Comparison of ENCODE assay signal across 8 mouse cellular contexts in the genomic region with DNA sequence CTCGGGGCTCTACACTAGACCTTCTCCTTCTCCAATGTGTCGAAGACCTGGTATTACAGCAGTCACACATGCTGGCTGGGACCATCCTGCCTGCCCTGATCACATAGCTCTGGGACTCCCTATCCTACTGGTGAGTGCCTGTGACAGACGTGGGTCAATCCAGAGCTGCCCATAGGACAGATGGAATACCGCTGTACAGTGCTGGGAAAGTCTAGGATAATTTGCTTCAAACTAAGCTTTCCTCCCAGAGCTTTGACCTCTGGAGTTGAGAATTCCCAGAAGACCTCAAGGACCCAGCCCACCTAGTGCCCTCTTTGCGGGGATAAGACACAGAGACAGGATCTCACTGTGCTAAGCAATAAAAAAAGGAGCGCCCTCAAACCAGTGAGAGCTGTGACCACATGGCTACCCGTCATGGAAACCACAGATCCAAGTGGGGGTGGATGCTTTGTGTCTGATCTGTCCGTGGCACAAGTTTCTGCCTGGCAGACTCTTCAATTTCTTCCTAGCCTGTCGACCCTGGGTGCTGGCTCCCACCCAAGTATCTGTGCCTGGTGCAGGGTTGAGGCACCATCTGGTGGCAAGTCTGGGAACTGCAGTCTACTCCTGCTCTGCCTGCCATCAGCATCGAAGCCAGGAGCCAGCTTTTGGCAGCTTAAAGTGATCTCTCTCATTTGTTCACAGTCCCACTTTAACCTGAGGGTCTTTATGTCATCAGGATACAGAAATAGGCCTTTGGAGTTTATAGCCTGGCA. TPM values are rescaled to one million over a fixed set of nuclear protein-coding genes. Genes with fewer than 3 reads are reported as not detected.
DNase-seq lines count a peak whose midpoint lies in the region; ATAC-seq and TF ChIP-seq lines count a peak whose summit lies in the region.

No protein-coding gene starts in this region.

- in situ Hi-C loops in CH12.LX (cut with MboI; ENCODE audit: low pct_ligation_motif_present, low pct_unique_long_range_greater_than_20kb, low sequenced_read_pairs): loop anchor here (5.0 kb wide), 2 partner anchors 34 to 89 kb away; no protein-coding TSS in a partner anchor

- H3K4me2 ChIP-seq in CH12.LX (ENCODE audit: insufficient read depth, low read depth, poor library complexity, severe bottlenecking): no peak overlapping the region
- no peak overlapping the region for H3K4me2 ChIP-seq in lung, embryonic 14.5 days

- TF ChIP-seq EP300 in CH12.LX (IDR thresholded peaks at IDR 0.05; ENCODE audit: low read length): no peak

- H3K27me3 ChIP-seq in CH12.LX (replicated peaks): peaks cover 35% of the 10 kb centered on the region
- H3K27me3 ChIP-seq in lung, embryonic 14.5 days (ENCODE audit: insufficient read depth, low read length): no peaks in the 10 kb centered on the region; the same call in 1 of the 2 replicates
- no peaks in the 10 kb centered on the region for H3K27me3 ChIP-seq in thymus, adult 2 months (ENCODE audit: control insufficient read depth, insufficient read depth, low read length)

- no peak for TF ChIP-seq POLR2A in CH12.LX (IDR thresholded peaks at IDR 0.05; ENCODE audit: low read depth, low read length)
- no peak for TF ChIP-seq POLR2A in bone marrow macrophage, adult 2 months (IDR thresholded peaks at IDR 0.05; ENCODE audit: borderline replicate concordance, low read depth, low read length)
- TF ChIP-seq POLR2A in embryonic fibroblast, embryonic 13.5 days (IDR thresholded peaks at IDR 0.05; ENCODE audit: low read depth, low read length): no peak
- no peak for TF ChIP-seq POLR2A in thymus, adult 2 months (IDR thresholded peaks at IDR 0.05; ENCODE audit: control insufficient read depth, extremely low read depth, insufficient read depth, low read length, poor library complexity)

- no peaks in the 10 kb centered on the region for H3K9me3 ChIP-seq in CH12.LX (replicated peaks; ENCODE audit: low read length)
- H3K9me3 ChIP-seq in lung, embryonic 14.5 days (ENCODE audit: low read depth, low read length): no peaks in the 10 kb centered on the region

- no peak overlapping the region for H3K4me3 ChIP-seq in CH12.LX (replicated peaks in 1 of 3; ENCODE audit: low read depth in 2 of 3, low read length in 2 of 3, poor library complexity in 1 of 3)
- no peak overlapping the region for H3K4me3 ChIP-seq in bone marrow macrophage, adult 2 months (ENCODE audit: insufficient read depth, low read length)
- no peak overlapping the region for H3K4me3 ChIP-seq in embryonic fibroblast, embryonic 13.5 days (ENCODE audit: insufficient read depth, low read length)
- H3K4me3 ChIP-seq in lung, embryonic 14.5 days (ENCODE audit: low read depth, low read length): no peak overlapping the region
- H3K4me3 ChIP-seq in thymus, adult 2 months (ENCODE audit: control insufficient read depth, insufficient read depth, low read length): no peak overlapping the region

- ATAC-seq in lung, embryonic 14.5 days (ENCODE audit: insufficient read depth): peak; percentile 52; the same call in 1 of the 2 replicates

- H3K27ac ChIP-seq in CH12.LX (ENCODE audit: insufficient read depth, low read depth): no peak overlapping the region
- no peak overlapping the region for H3K27ac ChIP-seq in bone marrow macrophage, adult 2 months (ENCODE audit: insufficient read depth, low read depth, low read length)
- no peak overlapping the region for H3K27ac ChIP-seq in embryonic fibroblast, embryonic 13.5 days (ENCODE audit: insufficient read depth, low read length)
- H3K27ac ChIP-seq in lung, embryonic 14.5 days (ENCODE audit: low read depth): no peak overlapping the region
- no peak overlapping the region for H3K27ac ChIP-seq in thymus, adult 2 months (ENCODE audit: control insufficient read depth, insufficient read depth, low read length)

- dilution Hi-C loops in CH12.LX (cut with MboI; ENCODE audit: extremely low pct_ligation_motif_present, extremely low pct_unique_long_range_greater_than_20kb, low sequenced_read_pairs): no loop called here

- peaks cover 8 to 27% of the 10 kb centered on the region in 2 experiments; a peak in 3 of 4 replicates for H3K4me1 ChIP-seq in CH12.LX (ENCODE audit: control insufficient read depth in 1 of 2, insufficient read depth in 2 of 2)
- H3K4me1 ChIP-seq in bone marrow macrophage, adult 2 months (ENCODE audit: control insufficient read depth, insufficient read depth, low read length): no peaks in the 10 kb centered on the region
- H3K4me1 ChIP-seq in embryonic fibroblast, embryonic 13.5 days (ENCODE audit: control insufficient read depth, insufficient read depth, low read length): no peaks in the 10 kb centered on the region
- H3K4me1 ChIP-seq in lung, embryonic 14.5 days (ENCODE audit: insufficient read depth): no peaks in the 10 kb centered on the region
- no peaks in the 10 kb centered on the region for H3K4me1 ChIP-seq in thymus, adult 2 months (replicated peaks; ENCODE audit: control insufficient read depth, insufficient read depth, low read length)

- no peaks in the 10 kb centered on the region for H3K79me2 ChIP-seq in CH12.LX (replicated peaks; ENCODE audit: control insufficient read depth, extremely low read depth, insufficient read depth, poor library complexity, severe bottlenecking)

- no peak overlapping the region for H3K9ac ChIP-seq in CH12.LX (ENCODE audit: insufficient read depth, low read depth)
- no peak overlapping the region for H3K9ac ChIP-seq in lung, embryonic 14.5 days

- TF ChIP-seq CTCF in CH12.LX (conservative IDR thresholded peaks at IDR 0.05 in 1 of 2, IDR thresholded peaks at IDR 0.05 in 1 of 2; ENCODE audit: low read depth in 2 of 2, low read length in 2 of 2): peak; percentile 99
- TF ChIP-seq CTCF in bone marrow macrophage, adult 2 months (IDR thresholded peaks at IDR 0.05; ENCODE audit: low read depth, low read length): peak; percentile 98
- TF ChIP-seq CTCF in embryonic fibroblast, embryonic 13.5 days (IDR thresholded peaks at IDR 0.05; ENCODE audit: borderline replicate concordance, insufficient read depth, low read length): peak; percentile 98
- peak; percentile 100 for TF ChIP-seq CTCF in lung, embryonic 14.5 days (IDR thresholded peaks at IDR 0.05; ENCODE audit: low read depth)
- TF ChIP-seq CTCF in thymus, adult 2 months (IDR thresholded peaks at IDR 0.05; ENCODE audit: borderline replicate concordance, control insufficient read depth, extremely low read depth, insufficient read depth, low read length, poor library complexity): peak; percentile 90

- intact Hi-C loops in heart, postnatal 10 days (cut with DNase I): loop anchor here (1.0 to 2.0 kb wide), 4 partner anchors 39 to 159 kb away; a partner anchor contains a TSS

- TF ChIP-seq RAD21 in CH12.LX (IDR thresholded peaks at IDR 0.05; ENCODE audit: low read depth, low read length): peak; percentile 100

- WGBS in lung, embryonic 14.5 days: 45% methylated on average over 10 of the region's 10 CpGs
- WGBS in thymus, adult 2 months: 37% methylated on average over 10 of the region's 10 CpGs

- no peaks in the 10 kb centered on the region for H3K36me3 ChIP-seq in CH12.LX (replicated peaks in 1 of 2; ENCODE audit: control insufficient read depth in 1 of 2, insufficient read depth in 1 of 2, low read length in 1 of 2)
- no peaks in the 10 kb centered on the region for H3K36me3 ChIP-seq in lung, embryonic 14.5 days (ENCODE audit: insufficient read depth)
- no peaks in the 10 kb centered on the region for H3K36me3 ChIP-seq in thymus, adult 2 months (ENCODE audit: control insufficient read depth, insufficient read depth, low read length)

- peak; percentile 78 for DNase-seq in CH12.LX (ENCODE audit: extremely low read depth)
- DNase-seq in heart, postnatal 10 days: peak; percentile 89 to 95
- peak; percentile 85 to 97 for DNase-seq in layer of hippocampus, adult 18-20 months (ENCODE audit: low spot score in 2 of 2)
- peak; percentile 95 for DNase-seq in lung, embryonic 14.5 days
- DNase-seq in ovary, postnatal 10 days (ENCODE audit: low spot score): peak; percentile 91
- peak; percentile 84 for DNase-seq in thymus, adult 2 months

RNA-seq across cellular contexts. Expression of a gene that starts 6.1 kb away (rescaled TPM):
- total RNA-seq in CH12.LX (2012; rRNA removed): 0.30 and 0.50 TPM in 2 replicates
- total RNA-seq in CH12.LX (2014; rRNA removed): not detected in 2 replicates
- polyA plus RNA-seq in CH12.LX (2012; ENCODE audit: insufficient read length, low read depth): 0.30 TPM in 1 of 2 replicates, not detected in the other
- polyA plus RNA-seq in bone marrow macrophage, adult 2 months (2012; ENCODE audit: insufficient read depth, insufficient read length, missing spikeins): not detected in 2 replicates
- not detected in 2 replicates for polyA plus RNA-seq in embryonic fibroblast, embryonic 13.5 days (2011; ENCODE audit: insufficient read length, low read depth, missing spikeins)
- not detected for total RNA-seq in heart, postnatal 10 days (2021)
- not detected for total RNA-seq in layer of hippocampus, adult 18-20 months (2021)
- not detected in 2 replicates for polyA plus RNA-seq in lung, embryonic 14.5 days (2014; fragmentation: Nextera tagmentation; extraction: Ambion mirVana)
- 0.08 TPM in 2 replicates for polyA plus RNA-seq in thymus, adult 2 months (2012; rRNA removed)

RNA-seq across cellular contexts. Expression of a gene that starts 23.3 kb away (rescaled TPM):
- total RNA-seq in CH12.LX (2012; rRNA removed) (10.3 and 12.1 TPM in 2 replicates), CH12.LX (2014; rRNA removed) (3.2 and 3.6 TPM in 2 replicates)
- polyA plus RNA-seq in CH12.LX (2012; ENCODE audit: insufficient read length, low read depth): 9.5 and 15.2 TPM in 2 replicates
- polyA plus RNA-seq in bone marrow macrophage, adult 2 months (2012; ENCODE audit: insufficient read depth, insufficient read length, missing spikeins): 10.8 and 14.3 TPM in 2 replicates
- 28.7 and 29.5 TPM in 2 replicates for polyA plus RNA-seq in embryonic fibroblast, embryonic 13.5 days (2011; ENCODE audit: insufficient read length, low read depth, missing spikeins)
- 10 to 100 TPM; 33.2 to 35.7 TPM for total RNA-seq in heart, postnatal 10 days (2021)
- total RNA-seq in layer of hippocampus, adult 18-20 months (2021): 10 to 100 TPM; 69.4 to 75.9 TPM
- 22.0 and 23.8 TPM in 2 replicates for polyA plus RNA-seq in lung, embryonic 14.5 days (2014; fragmentation: Nextera tagmentation; extraction: Ambion mirVana)
- polyA plus RNA-seq in thymus, adult 2 months (2012; rRNA removed): 316 and 374 TPM in 2 replicates

RNA-seq across cellular contexts. Expression of a gene that starts 36.9 kb away (rescaled TPM):
- total RNA-seq in CH12.LX (2012; rRNA removed) (155 and 208 TPM in 2 replicates), CH12.LX (2014; rRNA removed) (196 and 199 TPM in 2 replicates)
- polyA plus RNA-seq in CH12.LX (2012; ENCODE audit: insufficient read length, low read depth): 216 and 252 TPM in 2 replicates
- 64.4 and 64.9 TPM in 2 replicates for polyA plus RNA-seq in bone marrow macrophage, adult 2 months (2012; ENCODE audit: insufficient read depth, insufficient read length, missing spikeins)
- 43.3 and 58.9 TPM in 2 replicates for polyA plus RNA-seq in embryonic fibroblast, embryonic 13.5 days (2011; ENCODE audit: insufficient read length, low read depth, missing spikeins)
- total RNA-seq in heart, postnatal 10 days (2021): 10 to 100 TPM; 24.1 to 30.6 TPM
- total RNA-seq in layer of hippocampus, adult 18-20 months (2021): 10 to 100 TPM; 50.7 to 53.0 TPM
- polyA plus RNA-seq in lung, embryonic 14.5 days (2014; fragmentation: Nextera tagmentation; extraction: Ambion mirVana): 74.1 and 81.3 TPM in 2 replicates
- polyA plus RNA-seq in thymus, adult 2 months (2012; rRNA removed): 96.3 and 98.4 TPM in 2 replicates

RNA-seq across cellular contexts. Expression of a gene that starts 36.9 kb away (rescaled TPM):
- total RNA-seq in CH12.LX (2012; rRNA removed) (605 and 763 TPM in 2 replicates), CH12.LX (2014; rRNA removed) (1,124 and 1,127 TPM in 2 replicates)
- 1,263 and 1,327 TPM in 2 replicates for polyA plus RNA-seq in CH12.LX (2012; ENCODE audit: insufficient read length, low read depth)
- polyA plus RNA-seq in bone marrow macrophage, adult 2 months (2012; ENCODE audit: insufficient read depth, insufficient read length, missing spikeins): 85.0 and 105 TPM in 2 replicates
- 296 and 323 TPM in 2 replicates for polyA plus RNA-seq in embryonic fibroblast, embryonic 13.5 days (2011; ENCODE audit: insufficient read length, low read depth, missing spikeins)
- 10 to 100 TPM; 79.1 to 82.9 TPM for total RNA-seq in heart, postnatal 10 days (2021)
- total RNA-seq in layer of hippocampus, adult 18-20 months (2021): 10 to 100 TPM; 88.9 to 95.6 TPM
- 776 and 804 TPM in 2 replicates for polyA plus RNA-seq in lung, embryonic 14.5 days (2014; fragmentation: Nextera tagmentation; extraction: Ambion mirVana)
- polyA plus RNA-seq in thymus, adult 2 months (2012; rRNA removed): 81.8 and 116 TPM in 2 replicates

RNA-seq across cellular contexts. Expression of a gene that starts 46.5 kb away (rescaled TPM):
- total RNA-seq in CH12.LX (2012; rRNA removed) (0.25 TPM in 1 of 2 replicates, not detected in the other), CH12.LX (2014; rRNA removed) (not detected in 2 replicates)
- polyA plus RNA-seq in CH12.LX (2012; ENCODE audit: insufficient read length, low read depth): 25.0 TPM in 2 replicates
- polyA plus RNA-seq in bone marrow macrophage, adult 2 months (2012; ENCODE audit: insufficient read depth, insufficient read length, missing spikeins): 5.3 and 11.4 TPM in 2 replicates
- not detected in 2 replicates for polyA plus RNA-seq in embryonic fibroblast, embryonic 13.5 days (2011; ENCODE audit: insufficient read length, low read depth, missing spikeins)
- total RNA-seq in heart, postnatal 10 days (2021): not detected
- not detected for total RNA-seq in layer of hippocampus, adult 18-20 months (2021)
- 1.5 and 2.5 TPM in 2 replicates for polyA plus RNA-seq in lung, embryonic 14.5 days (2014; fragmentation: Nextera tagmentation; extraction: Ambion mirVana)
- polyA plus RNA-seq in thymus, adult 2 months (2012; rRNA removed): not detected in 2 replicates

Comparison
In these comparisons a context has a peak if more than half of its experiments do, and no peak if none do; other contexts are left out.
1. RNA of a gene that starts 23.3 kb away (polyA plus RNA-seq): 316 to 374 TPM in thymus, adult 2 months; 28.7 to 29.5 TPM in embryonic fibroblast, embryonic 13.5 days, 22.0 to 23.8 TPM in lung, embryonic 14.5 days, 9.5 to 15.2 TPM in CH12.LX and 10.8 to 14.3 TPM in bone marrow macrophage, adult 2 months; every median in the first group is over 10 times any median in the second.
2. Peak in every context shown above with its lines, with median percentiles within 50 percentile points of each other: DNase-seq and CTCF ChIP-seq.